Mouse (Mus musculus) liver, adult 2 months (tissue): ENCODE measurements around the gene Cyth4.

Source experiments
- CTCF ChIP-seq: fragments of 200-500 bp; IDR thresholded peaks from 2 replicates; pipeline ENCODE4 v1.5.1; 2011; ENCODE audit warnings: low read depth, low read length, control low read depth
- POLR2A ChIP-seq: fragments of 200-500 bp; IDR thresholded peaks from 2 replicates; pipeline ENCODE4 v1.6.1; 2011; ENCODE audit warnings: low read length, control low read depth; ENCODE audit not compliant: insufficient read depth; ENCODE audit errors: extremely low read depth

DNA sequence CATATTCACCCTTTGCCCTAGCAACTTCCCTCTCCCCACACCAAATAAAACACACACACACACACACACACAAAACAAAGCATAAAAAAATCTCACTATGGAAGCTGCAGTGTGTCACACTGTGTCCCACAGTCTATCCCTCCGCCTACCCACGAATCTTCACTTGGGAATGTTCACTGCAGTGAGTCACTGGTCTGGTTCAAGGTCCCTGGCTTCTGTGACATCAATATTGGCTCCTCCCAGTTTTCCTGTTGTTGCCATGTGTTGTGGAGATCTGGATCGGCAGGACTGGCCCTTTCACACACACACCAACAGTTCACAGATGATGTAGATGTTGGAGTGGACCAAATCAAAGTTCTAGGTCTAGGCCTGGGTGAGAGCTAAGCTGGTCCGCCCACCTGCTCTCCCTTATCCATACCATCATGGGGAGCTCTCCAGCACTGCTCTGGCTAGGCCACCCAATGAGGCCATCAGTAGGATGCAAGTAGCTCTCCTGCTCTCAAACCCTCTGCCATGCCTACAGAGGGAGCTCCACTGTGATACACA is 47.6 kb upstream of the Cyth4 start:
- no peak for TF ChIP-seq POLR2A
- no peak for TF ChIP-seq CTCF
